Mouse (Mus musculus) liver, postnatal 0 days (tissue): ENCODE measurements around the gene Pde10a. TPM values are rescaled to one million over a fixed set of nuclear protein-coding genes. Genes with fewer than 3 reads are reported as not detected.

Experiments used
- ATAC-seq: fragments of 200-750 bp; cut with Nextera tagmentation; 2 replicates; pipeline ENCODE4 v1.8.0; 2017; ENCODE audit warnings: mild to moderate bottlenecking, moderate library complexity
- DNase-seq: peaks from one replicate; pipeline ENCODE4 v3.0.0-alpha.2; 2016
- H3K27ac ChIP-seq: fragments of 300-500 bp; sonication (generic); 2 replicates; pipeline ENCODE4 v1.5.1; 2014; ENCODE audit warnings: antibody characterized with exemption, moderate library complexity, mild to moderate bottlenecking, low read depth
- H3K27me3 ChIP-seq: fragments of 300-500 bp; sonication (generic); 2 replicates; pipeline ENCODE4 v1.6.1; 2014; ENCODE audit warnings: low read length, control low read depth, mixed read lengths; ENCODE audit not compliant: insufficient read depth
- H3K36me3 ChIP-seq: fragments of 300-500 bp; sonication (generic); replicated peaks from 2 replicates; pipeline ENCODE4 v1.6.1; 2014; ENCODE audit warnings: mild to moderate bottlenecking, control low read depth, low read length, moderate library complexity, mixed read lengths; ENCODE audit not compliant: insufficient read depth
- H3K4me1 ChIP-seq: fragments of 300-500 bp; sonication (generic); 2 replicates; pipeline ENCODE4 v1.6.1; 2014; ENCODE audit warnings: antibody characterized with exemption, mild to moderate bottlenecking, control low read depth; ENCODE audit not compliant: insufficient read depth
- H3K4me2 ChIP-seq: fragments of 300-500 bp; sonication (generic); 2 replicates; pipeline ENCODE4 v1.6.1; 2014; ENCODE audit warnings: low read depth, mild to moderate bottlenecking, low read length, moderate library complexity, mixed read lengths
- H3K4me3 ChIP-seq: fragments of 300-500 bp; sonication (generic); 2 replicates; pipeline ENCODE4 v1.5.1; 2014; ENCODE audit warnings: low read depth, low read length
- H3K9ac ChIP-seq: fragments of 300-500 bp; sonication (generic); replicated peaks from 2 replicates; pipeline ENCODE4 v1.6.1; 2014; ENCODE audit warnings: mild to moderate bottlenecking, moderate library complexity
- H3K9me3 ChIP-seq: fragments of 300-500 bp; sonication (generic); 2 replicates; pipeline ENCODE4 v1.6.1; 2016; ENCODE audit warnings: mild to moderate bottlenecking, control low read depth, low read length, mixed read lengths
- CTCF ChIP-seq: sonication (generic); IDR thresholded peaks from 2 replicates; pipeline ENCODE4 v1.5.1; 2016; ENCODE audit warnings: antibody characterized with exemption, low read depth
- EP300 ChIP-seq: IDR thresholded peaks from 2 replicates; pipeline ENCODE4 v1.6.1; 2016; ENCODE audit warnings: antibody characterized with exemption, low read depth, mild to moderate bottlenecking
- WGBS: fragments of 180-500 bp; shearing (Covaris S2); extraction: QIAGEN DNeasy Blood & Tissue Kit; methylation state at CpG from one replicate; pipeline ENCODE4 v1.1.7; 2014; ENCODE audit not compliant: insufficient replicate concordance; 5-methylcytosine and 5-hydroxymethylcytosine counted together
- polyA plus RNA-seq: library from polyadenylated mRNA; unstranded; fragments of >200 nt; fragmentation: Nextera tagmentation; extraction: Ambion mirVana; gene quantifications from 2 replicates; pipeline ENCODE4 v1.2.1, GENCODE M21; 2015

The Pde10a gene
- polyA plus RNA-seq, 1 experiment from 2014 or later = 0.90 TPM

DNA sequence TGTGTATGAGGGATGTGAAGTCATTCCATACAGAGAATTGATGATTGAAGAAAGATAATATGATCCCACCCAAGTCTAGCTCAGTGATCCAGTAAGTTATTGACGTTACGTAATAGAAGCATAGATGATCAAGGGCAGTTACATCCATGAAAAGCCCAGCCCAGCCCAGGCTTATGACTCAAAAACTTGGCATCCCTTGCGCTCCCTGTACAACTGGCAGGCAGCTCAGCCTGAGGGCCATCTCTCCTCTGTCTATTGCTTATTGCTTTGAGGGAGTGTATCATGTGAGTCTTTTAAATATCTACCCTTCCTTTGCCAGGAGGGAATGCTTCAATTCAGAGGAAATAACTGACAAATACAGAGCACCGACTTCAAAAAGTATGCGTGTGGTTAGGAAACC lies 232.4 kb downstream of the Pde10a start:
- Histone ChIP-seq H3K9me3 (no peaks in the 10 kb centered on the region), H3K36me3 (no peaks in the 10 kb centered on the region), H3K27ac (no peak overlapping the region), H3K4me2 (no peak overlapping the region), H3K9ac (no peak overlapping the region), H3K4me3 (no peak overlapping the region), H3K27me3 (no peaks in the 10 kb centered on the region), H3K4me1 (no peaks in the 10 kb centered on the region)
- WGBS = 81% methylated on average over 5 of the region's 5 CpGs
- ATAC-seq (no peak), DNase-seq (no peak)
- TF ChIP-seq EP300 (no peak), CTCF (no peak)

DNA sequence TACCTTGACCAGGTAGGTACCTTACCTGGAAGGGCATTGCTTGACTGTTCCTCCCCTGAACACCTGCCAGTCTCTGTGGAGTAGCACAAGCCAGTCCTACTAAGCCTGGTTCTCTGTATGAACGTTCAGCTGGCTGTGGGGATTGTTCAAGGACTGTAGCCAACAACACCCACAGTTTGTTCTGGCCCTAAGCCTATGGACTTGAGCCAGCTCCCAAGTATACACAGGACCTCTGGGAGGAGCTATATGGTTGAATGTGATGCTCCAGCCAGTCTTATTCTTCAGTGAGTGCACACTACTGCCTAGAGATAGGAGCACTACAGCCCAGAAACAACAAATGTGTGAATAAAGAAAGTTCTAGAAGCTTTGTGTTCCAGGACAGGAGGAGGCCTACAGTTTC lies 238.1 kb downstream of the Pde10a start:
- H3K9me3 ChIP-seq = no peaks in the 10 kb centered on the region
- WGBS = 33% methylated on average over 1 of the region's 1 CpGs
- H3K4me1 ChIP-seq = no peaks in the 10 kb centered on the region
- H3K27ac ChIP-seq = no peak overlapping the region
- no peak for ATAC-seq
- no peak overlapping the region for H3K9ac ChIP-seq
- H3K4me3 ChIP-seq = no peak overlapping the region
- TF ChIP-seq EP300 (no peak), CTCF (no peak)
- H3K4me2 ChIP-seq = no peak overlapping the region
- H3K27me3 ChIP-seq = no peaks in the 10 kb centered on the region
- DNase-seq = no peak
- H3K36me3 ChIP-seq = no peaks in the 10 kb centered on the region

DNA sequence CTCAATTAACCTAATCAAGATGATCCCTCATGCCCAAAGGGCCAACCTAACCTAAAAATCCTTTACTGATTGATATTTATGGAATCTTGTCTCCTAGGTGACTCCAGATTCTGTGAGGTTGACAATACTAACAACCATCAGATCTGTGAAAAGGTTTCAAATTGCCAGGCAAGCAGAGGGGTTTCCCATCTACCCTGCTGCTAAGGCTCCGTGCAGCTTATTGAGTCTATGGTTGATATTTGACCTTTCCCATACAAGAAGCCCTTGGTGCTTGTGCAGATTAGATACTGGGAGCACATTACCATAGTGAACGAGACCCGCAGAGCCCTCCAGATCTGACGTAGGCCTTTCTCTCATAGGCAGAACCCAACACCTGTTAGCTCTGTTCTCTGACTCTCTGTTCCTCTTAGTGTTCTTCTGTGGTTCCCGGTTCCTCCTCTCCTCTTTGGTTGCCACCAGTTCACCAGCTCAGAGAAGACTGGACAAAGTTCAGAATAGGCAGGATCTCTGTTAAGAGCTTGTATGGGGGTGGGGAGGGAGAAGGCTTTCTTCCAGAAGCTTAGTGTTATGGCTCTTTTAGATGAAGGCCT lies 240.9 kb downstream of the Pde10a start:
- Histone ChIP-seq H3K9ac (no peak overlapping the region), H3K36me3 (no peaks in the 10 kb centered on the region), H3K9me3 (no peaks in the 10 kb centered on the region), H3K27me3 (no peaks in the 10 kb centered on the region), H3K4me2 (no peak overlapping the region), H3K4me1 (no peaks in the 10 kb centered on the region), H3K4me3 (no peak overlapping the region), H3K27ac (no peak overlapping the region)
- DNase-seq (no peak), ATAC-seq (no peak)
- WGBS = 70% methylated on average over 5 of the region's 5 CpGs
- TF ChIP-seq CTCF (no peak), EP300 (no peak)

DNA sequence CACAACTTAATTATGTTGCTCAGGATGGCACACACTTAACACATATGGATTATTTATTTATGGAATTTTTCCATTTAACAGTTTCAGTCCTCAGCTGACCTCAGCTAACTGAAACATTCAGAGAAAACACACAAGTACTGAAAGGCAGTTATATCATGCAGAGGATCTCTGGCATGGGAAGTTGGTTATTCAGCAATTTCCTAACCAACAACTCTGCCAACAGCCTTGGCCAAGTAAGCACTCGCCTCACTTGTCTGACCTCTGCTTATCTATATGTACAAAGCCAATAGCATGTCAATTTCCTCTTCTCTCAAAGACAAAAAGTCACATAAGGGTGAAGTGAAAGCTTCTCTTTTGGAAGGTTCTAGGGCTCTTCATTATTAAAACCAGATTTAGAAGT lies 244.0 kb downstream of the Pde10a start:
- ATAC-seq (no peak), DNase-seq (no peak)
- no peaks in the 10 kb centered on the region for H3K9me3 ChIP-seq
- WGBS = 43% methylated on average over 1 of the region's 1 CpGs
- no peak overlapping the region for H3K27ac ChIP-seq
- no peaks in the 10 kb centered on the region for H3K4me1 ChIP-seq
- H3K36me3 ChIP-seq = no peaks in the 10 kb centered on the region
- H3K27me3 ChIP-seq = no peaks in the 10 kb centered on the region
- no peak overlapping the region for H3K4me2 ChIP-seq
- no peak overlapping the region for H3K9ac ChIP-seq
- no peak overlapping the region for H3K4me3 ChIP-seq
- TF ChIP-seq EP300 = no peak
- no peak for TF ChIP-seq CTCF

DNA sequence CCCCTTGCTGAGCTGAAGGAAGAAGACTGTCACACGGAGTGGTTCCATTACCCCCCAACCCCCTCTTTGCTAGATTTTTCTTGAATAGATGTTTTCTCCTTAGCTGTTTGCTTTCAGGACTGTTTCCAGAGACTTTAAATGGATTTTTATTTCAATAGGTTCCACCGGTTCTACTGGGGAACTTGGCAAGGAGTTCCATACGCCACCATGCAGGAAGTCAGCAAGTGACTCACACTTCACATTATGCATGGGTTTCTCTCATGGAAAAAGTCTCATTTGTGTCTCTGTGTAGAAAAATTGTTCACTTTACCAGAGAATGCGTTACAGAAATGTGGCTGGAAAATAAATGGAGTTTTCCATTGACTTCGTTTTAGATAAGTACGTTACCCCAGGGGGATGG lies 248.2 kb downstream of the Pde10a start:
- Histone ChIP-seq H3K4me1 (no peaks in the 10 kb centered on the region), H3K4me3 (no peak overlapping the region), H3K4me2 (no peak overlapping the region), H3K9me3 (no peaks in the 10 kb centered on the region), H3K27me3 (no peaks in the 10 kb centered on the region), H3K36me3 (no peaks in the 10 kb centered on the region), H3K27ac (no peak overlapping the region), H3K9ac (no peak overlapping the region)
- no peak for ATAC-seq
- WGBS = 66% methylated on average over 6 of the region's 6 CpGs
- TF ChIP-seq CTCF (no peak), EP300 (no peak)
- DNase-seq = no peak

DNA sequence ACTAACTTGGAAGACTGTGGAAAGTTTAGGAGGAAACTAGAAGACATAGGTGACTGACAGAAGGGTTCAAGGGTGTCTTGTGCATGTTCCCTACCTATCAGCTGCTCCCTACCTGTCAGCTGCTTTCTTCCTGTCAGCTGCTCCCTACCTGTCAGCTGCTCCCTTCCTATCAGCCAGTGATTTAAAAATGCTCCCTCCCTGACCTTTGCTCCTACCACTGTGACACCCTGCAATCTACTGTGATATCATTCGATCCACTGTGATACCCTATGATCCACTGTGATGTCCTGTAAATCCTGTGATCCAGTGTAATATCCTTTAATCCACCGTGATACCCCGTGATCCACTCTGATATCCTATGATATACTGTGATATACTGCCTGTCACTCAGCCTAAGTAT lies 249.1 kb downstream of the Pde10a start:
- TF ChIP-seq CTCF = no peak
- TF ChIP-seq EP300 = no peak
- no peak overlapping the region for H3K4me3 ChIP-seq
- ATAC-seq = no peak
- no peaks in the 10 kb centered on the region for H3K27me3 ChIP-seq
- no peak overlapping the region for H3K4me2 ChIP-seq
- H3K27ac ChIP-seq = no peak overlapping the region
- 71% methylated on average over 3 of the region's 3 CpGs for WGBS
- H3K36me3 ChIP-seq = no peaks in the 10 kb centered on the region
- no peak overlapping the region for H3K9ac ChIP-seq
- no peak for DNase-seq
- H3K4me1 ChIP-seq = no peaks in the 10 kb centered on the region
- no peaks in the 10 kb centered on the region for H3K9me3 ChIP-seq

DNA sequence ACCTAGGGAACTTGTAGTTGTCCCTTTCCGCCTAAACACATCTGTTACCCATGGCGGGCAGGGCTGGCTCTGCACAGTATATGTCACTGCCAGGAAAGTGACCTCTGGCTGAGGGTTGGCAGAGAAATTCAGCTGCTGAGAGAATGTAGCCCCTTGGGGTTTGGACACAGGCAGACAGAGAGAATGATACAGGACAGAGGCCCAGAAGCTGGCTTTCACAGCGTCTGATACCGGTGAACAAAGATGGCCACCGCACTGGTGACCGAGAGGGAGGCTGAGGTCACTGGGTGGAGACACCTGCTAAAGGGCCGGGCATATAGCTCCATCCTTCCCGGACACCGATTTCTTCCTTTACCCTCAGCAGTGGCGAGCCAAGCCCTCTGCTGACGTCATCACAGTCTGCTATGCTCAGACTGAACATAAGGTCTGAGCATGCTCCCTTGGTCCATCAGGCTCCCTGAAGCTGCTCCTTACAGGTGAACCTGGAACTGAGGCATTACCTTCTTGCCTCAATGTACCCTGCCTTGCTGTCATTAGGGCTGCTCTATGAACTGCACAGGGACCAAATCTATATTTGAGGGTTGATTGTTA lies 250.5 kb downstream of the Pde10a start:
- no peak for ATAC-seq
- 78% methylated on average over 11 of the region's 11 CpGs for WGBS
- H3K9me3 ChIP-seq = no peaks in the 10 kb centered on the region
- H3K27ac ChIP-seq = no peak overlapping the region
- no peaks in the 10 kb centered on the region for H3K36me3 ChIP-seq
- H3K4me2 ChIP-seq = no peak overlapping the region
- H3K27me3 ChIP-seq = no peaks in the 10 kb centered on the region
- no peaks in the 10 kb centered on the region for H3K4me1 ChIP-seq
- no peak for DNase-seq
- TF ChIP-seq CTCF = no peak
- no peak for TF ChIP-seq EP300
- no peak overlapping the region for H3K9ac ChIP-seq
- no peak overlapping the region for H3K4me3 ChIP-seq
